Mouse (Mus musculus): ENCODE results near the gene Nudt1. TPM values are rescaled to one million over a fixed set of nuclear protein-coding genes. Genes with fewer than 3 reads are reported as not detected.

Nudt1 gene
- polyA plus RNA-seq, 1 experiment from 2014 or later: 43.5 TPM

- Histone ChIP-seq H3K9me3 (ENCODE audit: control insufficient read depth, low read length) (no peaks in the 10 kb centered on the region), H3K36me3 (ENCODE audit: control insufficient read depth, insufficient read depth, low read length) (no peaks in the 10 kb centered on the region), H3K27ac (ENCODE audit: low read depth) (no peak overlapping the region), H3K27me3 (replicated peaks; ENCODE audit: control insufficient read depth, insufficient read depth, low read length) (no peaks in the 10 kb centered on the region), H3K9ac (ENCODE audit: low read length) (no peak overlapping the region), H3K4me3 (ENCODE audit: low read depth, low read length) (no peak overlapping the region), H3K4me2 (ENCODE audit: low read length) (no peak overlapping the region), H3K4me1 (replicated peaks; ENCODE audit: control insufficient read depth, insufficient read depth, low read length) (peaks cover 4% of the 10 kb centered on the region)
- ATAC-seq (replicated peaks; ENCODE audit: low FRiP score, low TSS enrichment, low read depth) (no peak), DNase-seq (ENCODE audit: low spot score) (no peak)
- 87% methylated on average over 7 of the region's 7 CpGs for WGBS
Observed at GRCm38 (mm10) chr5:140381156-140381555, 59.7 kb downstream of the Nudt1 start.

DNA sequence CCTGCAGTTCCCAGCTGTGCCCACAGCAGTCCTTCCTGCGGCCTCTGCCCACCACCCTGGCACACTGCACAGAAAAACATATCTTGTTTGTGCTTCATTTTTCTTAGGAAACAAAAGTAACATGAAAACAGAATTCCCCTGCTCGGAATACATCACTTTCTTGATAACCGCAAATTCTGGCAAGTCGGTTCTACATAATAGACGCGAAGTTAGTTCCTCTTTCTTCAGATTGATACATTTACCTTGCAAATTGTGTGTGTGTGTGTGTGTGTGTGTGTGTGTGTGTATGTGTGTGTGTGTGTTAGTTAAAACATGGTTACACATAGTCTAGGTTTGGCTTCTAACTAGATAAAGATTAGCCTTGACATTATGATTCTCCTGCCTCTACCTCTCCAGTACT is 61.2 kb downstream of the Nudt1 start:
- peaks cover 4% of the 10 kb centered on the region for H3K4me1 ChIP-seq (replicated peaks; ENCODE audit: control insufficient read depth, insufficient read depth, low read length)
- DNase-seq (ENCODE audit: low spot score): no peak
- H3K36me3 ChIP-seq (ENCODE audit: control insufficient read depth, insufficient read depth, low read length): no peaks in the 10 kb centered on the region
- WGBS: 94% methylated on average over 6 of the region's 6 CpGs
- no peaks in the 10 kb centered on the region for H3K9me3 ChIP-seq (ENCODE audit: control insufficient read depth, low read length)
- no peaks in the 10 kb centered on the region for H3K27me3 ChIP-seq (replicated peaks; ENCODE audit: control insufficient read depth, insufficient read depth, low read length)
- H3K4me2 ChIP-seq (ENCODE audit: low read length): no peak overlapping the region
- H3K27ac ChIP-seq (ENCODE audit: low read depth): no peak overlapping the region
- no peak overlapping the region for H3K9ac ChIP-seq (ENCODE audit: low read length)
- H3K4me3 ChIP-seq (ENCODE audit: low read depth, low read length): no peak overlapping the region
- no peak for ATAC-seq (replicated peaks; ENCODE audit: low FRiP score, low TSS enrichment, low read depth)

- 19% methylated on average over 7 of the region's 7 CpGs for WGBS
- no peak for ATAC-seq (replicated peaks; ENCODE audit: low FRiP score, low TSS enrichment, low read depth)
Observed at GRCm38 (mm10) chr5:140383559-140383958, 62.1 kb downstream of the Nudt1 start.

DNA sequence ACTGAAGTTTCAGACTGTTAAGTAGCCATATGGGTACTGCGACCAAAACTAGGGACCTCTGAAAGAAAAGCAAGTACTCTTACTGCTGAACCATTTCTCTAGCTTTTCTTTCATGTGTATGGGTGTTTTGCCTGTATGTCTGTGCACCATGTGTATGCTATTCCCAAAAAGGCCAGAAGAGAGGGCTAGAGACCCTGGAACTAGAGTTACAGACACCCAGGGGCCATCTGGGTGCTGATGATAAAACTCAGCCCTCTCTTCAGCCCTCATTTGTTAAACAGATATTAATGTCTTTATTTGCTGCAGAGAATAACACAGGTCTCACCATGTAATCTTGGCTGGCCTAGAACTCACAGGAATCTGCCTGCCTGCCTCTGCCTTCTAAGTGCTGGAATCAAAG is 63.0 kb downstream of the Nudt1 start:
- no peaks in the 10 kb centered on the region for H3K27me3 ChIP-seq (replicated peaks; ENCODE audit: control insufficient read depth, insufficient read depth, low read length)
- WGBS: 89% methylated on average over 1 of the region's 1 CpGs
- no peak overlapping the region for H3K4me2 ChIP-seq (ENCODE audit: low read length)
- H3K9me3 ChIP-seq (ENCODE audit: control insufficient read depth, low read length): no peaks in the 10 kb centered on the region
- no peak overlapping the region for H3K4me3 ChIP-seq (ENCODE audit: low read depth, low read length)
- no peak overlapping the region for H3K9ac ChIP-seq (ENCODE audit: low read length)
- no peak overlapping the region for H3K27ac ChIP-seq (ENCODE audit: low read depth)
- no peaks in the 10 kb centered on the region for H3K36me3 ChIP-seq (ENCODE audit: control insufficient read depth, insufficient read depth, low read length)
- peaks cover 4% of the 10 kb centered on the region for H3K4me1 ChIP-seq (replicated peaks; ENCODE audit: control insufficient read depth, insufficient read depth, low read length)
- DNase-seq (ENCODE audit: low spot score) (no peak), ATAC-seq (replicated peaks; ENCODE audit: low FRiP score, low TSS enrichment, low read depth) (no peak)

More at GRCm38 (mm10) chr5:140383559-140383958, 62.1 kb downstream of the Nudt1 start:
- Histone ChIP-seq H3K27ac (ENCODE audit: low read depth) (no peak overlapping the region), H3K27me3 (replicated peaks; ENCODE audit: control insufficient read depth, insufficient read depth, low read length) (no peaks in the 10 kb centered on the region), H3K4me1 (replicated peaks; ENCODE audit: control insufficient read depth, insufficient read depth, low read length) (peaks cover 4% of the 10 kb centered on the region), H3K36me3 (ENCODE audit: control insufficient read depth, insufficient read depth, low read length) (no peaks in the 10 kb centered on the region), H3K9me3 (ENCODE audit: control insufficient read depth, low read length) (no peaks in the 10 kb centered on the region), H3K9ac (ENCODE audit: low read length) (no peak overlapping the region), H3K4me3 (ENCODE audit: low read depth, low read length) (no peak overlapping the region), H3K4me2 (ENCODE audit: low read length) (no peak overlapping the region)
- no peak for DNase-seq (ENCODE audit: low spot score)

DNA sequence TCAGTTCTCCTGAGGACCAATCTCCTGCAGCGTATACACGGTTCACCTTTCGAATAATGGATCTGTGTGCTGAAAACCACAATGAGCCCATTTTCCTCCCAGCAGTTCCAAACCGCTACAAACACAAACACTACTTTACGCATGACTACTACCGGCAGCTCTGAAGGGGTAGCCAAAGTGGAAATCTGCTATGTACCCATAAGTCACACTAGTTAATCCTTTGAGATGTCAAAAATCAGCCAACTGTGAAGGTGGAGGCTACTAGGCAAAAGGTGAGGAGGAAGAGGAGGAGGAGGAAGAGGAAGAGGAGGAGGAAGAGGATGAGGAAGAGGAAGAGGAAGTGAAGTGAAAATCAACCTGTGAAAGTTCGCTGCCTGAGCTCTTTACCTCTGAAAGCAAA is 65.8 kb downstream of the Nudt1 start:
- ATAC-seq (replicated peaks; ENCODE audit: low FRiP score, low TSS enrichment, low read depth) (no peak), DNase-seq (ENCODE audit: low spot score) (no peak)
- H3K4me2 ChIP-seq (ENCODE audit: low read length): no peak overlapping the region
- H3K9me3 ChIP-seq (ENCODE audit: control insufficient read depth, low read length): no peaks in the 10 kb centered on the region
- H3K4me1 ChIP-seq (replicated peaks; ENCODE audit: control insufficient read depth, insufficient read depth, low read length): peaks cover 4% of the 10 kb centered on the region
- 88% methylated on average over 7 of the region's 7 CpGs for WGBS
- H3K27ac ChIP-seq (ENCODE audit: low read depth): no peak overlapping the region
- H3K27me3 ChIP-seq (replicated peaks; ENCODE audit: control insufficient read depth, insufficient read depth, low read length): no peaks in the 10 kb centered on the region
- H3K36me3 ChIP-seq (ENCODE audit: control insufficient read depth, insufficient read depth, low read length): no peaks in the 10 kb centered on the region
- no peak overlapping the region for H3K9ac ChIP-seq (ENCODE audit: low read length)
- H3K4me3 ChIP-seq (ENCODE audit: low read depth, low read length): no peak overlapping the region

Other genes starting within 250 kb of the Nudt1 start
- gene Mad1l1, start 104 bp upstream of the Nudt1 start, polyA plus RNA-seq (2014; fragmentation: Nextera tagmentation; extraction: Ambion mirVana): 41.8 and 42.3 TPM in 2 replicates
- 19.5 and 20.9 TPM in 2 replicates for gene Mrm2, start 10.2 kb downstream of the Nudt1 start, polyA plus RNA-seq (2014; fragmentation: Nextera tagmentation; extraction: Ambion mirVana)
- 7.7 and 9.3 TPM in 2 replicates for gene Snx8, start 67.6 kb downstream of the Nudt1 start, polyA plus RNA-seq (2014; fragmentation: Nextera tagmentation; extraction: Ambion mirVana)
- gene Eif3b, start 97.7 kb downstream of the Nudt1 start, polyA plus RNA-seq (2014; fragmentation: Nextera tagmentation; extraction: Ambion mirVana): 155 and 162 TPM in 2 replicates
- gene Gm4869, start 124.0 kb downstream of the Nudt1 start, polyA plus RNA-seq (2014; fragmentation: Nextera tagmentation; extraction: Ambion mirVana): not detected in 2 replicates
- 20.7 TPM in 2 replicates for gene Chst12, start 183.9 kb downstream of the Nudt1 start, polyA plus RNA-seq (2014; fragmentation: Nextera tagmentation; extraction: Ambion mirVana)
- gene Grifin, start 243.4 kb downstream of the Nudt1 start, polyA plus RNA-seq (2014; fragmentation: Nextera tagmentation; extraction: Ambion mirVana): 0.54 TPM in 1 of 2 replicates, not detected in the other